Mouse (Mus musculus) inflammation-experienced regulatory T-cells, adult 6 months (primary cell): ENCODE results near the gene Spata2l. TPM values are rescaled to one million over a fixed set of nuclear protein-coding genes. Genes with fewer than 3 reads are reported as not detected.
"Not testable (repeated sequence)": the region's sequence is repeated elsewhere in the genome, so short reads cannot be mapped to it uniquely, and the experiment has no call there.

Source experiments
- ATAC-seq: one replicate; pipeline ENCODE4 v1.8.0; 2017
- polyA plus RNA-seq, 3 experiments: library from polyadenylated mRNA; unstranded; fragments of 100-300 nt; shearing (Covaris generic); gene quantifications; one replicate each; pipeline ENCODE4 v1.2.1; 2017

The Spata2l gene
- polyA plus RNA-seq = 1 to 10 TPM; 6.3 to 7.7 (median 6.5) TPM

- peak; percentile 99 for ATAC-seq
Measured at GRCm38 (mm10) chr8:123235520-123236497, at the start of gene Spata2l. Spata2l (minus strand) TSS chr8:123236233.

- no peak for ATAC-seq
Measured at GRCm38 (mm10) chr8:123284493-123284892, 48.5 kb upstream of the Spata2l start.

- no peak for ATAC-seq
Measured at GRCm38 (mm10) chr8:123283991-123284390, 48.0 kb upstream of the Spata2l start.

GRCm38 (mm10) chr8:123282994-123283393 lies 47.0 kb upstream of the Spata2l start:
- not testable (repeated sequence) for ATAC-seq

- no peak for ATAC-seq
Measured at GRCm38 (mm10) chr8:123280302-123281094, 44.5 kb upstream of the Spata2l start.

GRCm38 (mm10) chr8:123279828-123280227 lies 43.8 kb upstream of the Spata2l start:
- ATAC-seq = no peak

GRCm38 (mm10) chr8:123278445-123278844 lies 42.4 kb upstream of the Spata2l start:
- no peak for ATAC-seq

- ATAC-seq = no peak
Measured at GRCm38 (mm10) chr8:123275096-123275495, 39.1 kb upstream of the Spata2l start.

- ATAC-seq = no peak
Measured at GRCm38 (mm10) chr8:123274447-123274846, 38.4 kb upstream of the Spata2l start.

GRCm38 (mm10) chr8:123271901-123272300 lies 35.9 kb upstream of the Spata2l start:
- ATAC-seq = no peak

GRCm38 (mm10) chr8:123271147-123271546 lies 35.1 kb upstream of the Spata2l start:
- no peak for ATAC-seq

GRCm38 (mm10) chr8:123267926-123268656 lies 32.1 kb upstream of the Spata2l start:
- ATAC-seq = no peak

- ATAC-seq = not testable (repeated sequence)
Measured at GRCm38 (mm10) chr8:123257593-123257992, 21.6 kb upstream of the Spata2l start.

GRCm38 (mm10) chr8:123257114-123257513 lies 21.1 kb upstream of the Spata2l start:
- ATAC-seq = no peak

- ATAC-seq = no peak
Measured at GRCm38 (mm10) chr8:123255170-123255569, 19.1 kb upstream of the Spata2l start.

GRCm38 (mm10) chr8:123254099-123254885 lies 18.3 kb upstream of the Spata2l start, which contains the start of the genes Zfp276 and Vps9d1:
Zfp276 (plus strand) TSS chr8:123254195.
Vps9d1 (minus strand) TSS chr8:123254348.
- peak; percentile 74 for ATAC-seq

- ATAC-seq = peak; percentile 27
Measured at GRCm38 (mm10) chr8:123253451-123254098, 17.5 kb upstream of the Spata2l start.

GRCm38 (mm10) chr8:123252925-123253324 lies 16.9 kb upstream of the Spata2l start:
- ATAC-seq = no peak

GRCm38 (mm10) chr8:123250940-123251339 lies 14.9 kb upstream of the Spata2l start:
- ATAC-seq = no peak

- no peak for ATAC-seq
Measured at GRCm38 (mm10) chr8:123248596-123248995, 12.6 kb upstream of the Spata2l start.

GRCm38 (mm10) chr8:123247748-123248147 lies 11.7 kb upstream of the Spata2l start:
- ATAC-seq = no peak
